Mouse (Mus musculus) cerebellum, postnatal 25 days (tissue): Measurements from ENCODE around the gene Pgap3.
A peak's percentile ranks its signal among the peaks of the same experiment; 100 is the strongest.

Source experiments
- DNase-seq, 2 experiments: peaks; one replicate each; pipeline ENCODE4 v3.0.0; 2021; ENCODE audit warnings: mixed read lengths in 2 of 2

Gene Pgap3

DNA sequence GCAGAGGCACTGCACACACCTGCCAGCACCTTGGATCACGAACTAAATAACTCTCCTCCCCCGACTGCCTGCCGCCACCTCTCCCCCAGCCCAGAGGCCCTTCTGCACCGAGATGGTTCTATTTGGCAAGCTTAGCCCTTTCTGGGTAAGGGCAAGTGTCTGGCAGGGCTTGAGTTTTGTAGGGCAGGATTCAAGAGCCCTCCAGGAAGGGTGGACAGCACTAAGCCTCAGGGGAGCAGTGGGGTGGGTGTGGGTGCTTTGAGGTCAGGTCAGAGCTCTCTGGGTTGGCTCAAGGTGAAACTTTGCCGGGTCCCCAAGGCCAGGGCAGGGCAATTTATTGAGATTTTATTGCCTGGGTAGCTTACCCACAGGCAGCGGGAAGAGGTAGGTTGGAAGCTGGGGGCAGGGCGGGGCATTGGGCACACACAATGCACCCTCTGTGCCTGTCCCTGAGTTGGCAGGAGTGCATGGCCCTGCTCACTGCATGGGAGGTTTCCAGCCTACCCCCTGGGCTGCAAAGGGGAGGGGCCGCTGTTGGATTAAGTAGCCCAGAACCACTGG is 46.6 kb downstream of the Pgap3 start:
- DNase-seq: no peak

DNA sequence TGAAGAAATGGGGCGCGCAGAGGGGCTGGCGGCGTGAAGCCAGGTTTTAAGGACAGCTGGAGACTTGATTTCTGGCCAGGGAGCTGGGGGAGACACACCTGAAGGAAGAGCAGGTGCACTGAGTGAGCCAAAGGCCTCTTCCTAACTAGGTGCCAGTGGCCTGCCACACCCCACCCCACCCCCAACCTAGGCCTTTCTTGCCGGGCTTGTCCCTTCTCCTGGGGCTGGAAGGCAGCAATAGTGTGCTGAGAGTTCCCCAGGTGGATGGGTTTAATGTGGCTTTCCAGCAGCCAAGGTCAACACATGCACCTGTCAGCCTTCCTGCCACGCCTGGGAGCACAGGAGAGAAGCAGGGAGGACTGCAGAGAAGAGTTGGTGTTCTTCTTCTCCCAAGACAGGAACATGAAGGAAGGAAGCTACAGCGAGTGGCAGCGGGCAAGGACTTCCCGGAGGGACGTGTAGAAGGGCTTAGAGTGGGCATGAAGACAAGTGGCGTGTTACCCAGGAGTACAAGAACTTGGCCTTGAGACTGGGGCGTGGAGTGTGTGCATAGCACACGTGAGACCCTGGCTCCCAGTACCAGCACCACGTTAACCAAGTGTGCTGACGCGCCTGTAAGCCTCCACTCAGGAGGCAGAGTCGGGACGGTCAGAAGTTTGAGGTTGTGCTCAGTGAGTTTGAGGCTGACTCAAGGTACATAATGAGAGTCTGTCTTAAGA is 47.9 kb downstream of the Pgap3 start:
- no peak for DNase-seq

DNA sequence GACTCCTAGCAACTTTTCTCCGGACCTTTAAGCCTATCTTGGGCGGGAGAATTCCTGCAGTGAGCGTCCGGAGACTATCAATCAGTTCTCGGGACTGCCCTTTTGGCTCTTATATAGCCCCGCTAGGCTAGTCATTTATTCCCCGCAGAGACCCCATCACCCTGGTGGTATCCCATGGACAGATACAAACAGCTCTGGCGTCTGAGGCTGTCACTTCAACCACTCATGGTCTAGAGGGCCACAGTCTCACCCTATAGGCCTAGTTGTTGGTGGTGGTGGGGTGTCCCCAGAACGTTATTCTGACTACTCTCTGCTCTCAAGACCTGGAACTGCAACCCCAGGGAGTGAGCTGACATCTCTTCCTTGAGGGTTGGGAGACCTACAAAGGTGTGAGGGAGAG is 51.0 kb downstream of the Pgap3 start:
- DNase-seq: no peak

- peak; percentile 84 to 86 for DNase-seq
These were observed 52.0 kb downstream of the Pgap3 start, which contains the start of gene Ppp1r1b for GRCm38 (mm10) chr11:98348083-98348961. Gene Ppp1r1b (plus strand): TSS chr11:98348404.

DNA sequence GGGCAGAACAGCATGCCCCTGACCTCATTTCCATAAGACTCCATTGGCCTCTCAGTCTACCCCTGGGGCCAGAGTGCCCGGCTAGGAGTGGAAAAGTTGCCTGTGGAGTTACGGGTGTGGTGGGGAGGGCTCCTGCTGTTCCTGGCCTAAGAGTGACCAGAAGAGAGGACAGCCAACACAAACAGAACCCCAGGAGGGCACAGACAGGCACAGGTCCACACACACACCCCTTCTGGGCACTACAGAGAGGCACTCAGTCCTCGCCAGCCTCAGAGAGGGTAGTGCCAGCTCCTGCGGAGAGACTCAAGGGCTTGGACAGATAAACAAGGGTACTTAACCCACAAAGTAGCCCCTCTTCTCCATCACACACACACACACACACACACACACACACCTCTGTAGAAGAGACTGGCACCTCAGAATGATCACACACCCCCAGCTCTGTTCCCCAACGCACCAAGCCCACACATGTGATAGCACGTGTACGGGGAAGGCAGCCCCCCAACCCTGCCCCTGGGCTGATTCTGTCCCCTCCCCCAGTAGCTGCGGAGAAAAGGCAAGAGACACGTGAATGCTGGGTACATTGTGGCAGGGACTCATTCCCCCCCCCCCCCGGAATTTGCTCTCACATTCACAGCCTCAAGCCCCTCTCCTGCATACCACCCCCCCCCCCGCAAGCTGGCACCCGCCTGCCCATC is 52.8 kb downstream of the Pgap3 start:
- peak; percentile 34 to 55 for DNase-seq

- DNase-seq: no peak
These were observed 54.1 kb downstream of the Pgap3 start for GRCm38 (mm10) chr11:98346168-98346567.

GRCm38 (mm10) chr11:98345253-98345652 is 55.0 kb downstream of the Pgap3 start:
- DNase-seq: peak; percentile 96

DNA sequence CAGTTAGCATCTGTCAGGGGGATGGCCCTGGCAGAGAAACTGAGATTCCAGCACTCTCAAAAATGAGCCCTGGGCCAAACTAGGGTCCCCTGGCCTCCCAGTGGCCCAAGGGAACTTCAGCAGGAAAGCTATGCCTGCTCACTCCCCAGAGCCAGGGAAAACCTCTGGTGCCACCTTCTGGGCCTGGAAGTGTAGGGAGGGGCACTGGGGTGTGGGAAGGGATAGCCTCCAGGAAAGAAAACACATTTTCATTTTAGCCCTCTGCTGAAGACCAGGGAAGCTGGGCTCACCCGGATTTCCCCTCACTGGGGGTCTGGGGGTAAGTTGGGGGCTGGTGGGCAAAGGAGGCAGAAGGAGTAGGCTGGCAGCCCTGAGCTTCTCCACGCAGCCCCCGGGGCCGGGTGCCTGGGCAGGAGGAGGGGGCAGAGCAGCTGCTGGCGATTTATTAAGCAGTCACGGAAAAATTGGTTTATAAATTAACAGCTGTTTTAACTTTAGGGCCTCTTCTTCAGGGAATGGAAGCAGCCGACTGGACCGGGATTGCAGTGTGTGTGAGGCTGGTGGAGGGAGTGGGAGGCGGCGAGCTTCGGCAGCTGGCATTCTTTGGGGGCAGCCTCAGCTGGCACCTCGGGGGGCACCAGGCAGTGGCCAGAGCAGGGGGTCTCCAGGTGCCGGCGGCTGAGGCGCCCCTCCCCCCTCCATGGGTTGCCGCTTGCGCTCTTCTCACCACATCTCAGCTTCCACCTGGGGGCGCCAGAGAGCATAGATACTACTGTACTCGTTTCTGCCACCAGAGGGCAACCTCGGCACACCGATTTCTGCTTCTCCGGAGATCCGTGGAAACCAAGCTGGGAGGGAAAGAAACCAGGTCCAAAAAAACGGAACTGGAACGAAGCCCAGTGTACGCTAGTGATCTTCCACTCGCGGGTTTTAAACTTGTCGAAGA is 58.0 kb downstream of the Pgap3 start:
- peak; percentile 97 to 100 for DNase-seq

- no peak for DNase-seq
These were observed 59.1 kb downstream of the Pgap3 start for GRCm38 (mm10) chr11:98341174-98341573.

- DNase-seq: no peak
These were observed 59.7 kb downstream of the Pgap3 start for GRCm38 (mm10) chr11:98340597-98340996.

- DNase-seq: peak in 1 of 2 experiments; percentile 59
These were observed 60.5 kb downstream of the Pgap3 start for GRCm38 (mm10) chr11:98339679-98340287.

DNA sequence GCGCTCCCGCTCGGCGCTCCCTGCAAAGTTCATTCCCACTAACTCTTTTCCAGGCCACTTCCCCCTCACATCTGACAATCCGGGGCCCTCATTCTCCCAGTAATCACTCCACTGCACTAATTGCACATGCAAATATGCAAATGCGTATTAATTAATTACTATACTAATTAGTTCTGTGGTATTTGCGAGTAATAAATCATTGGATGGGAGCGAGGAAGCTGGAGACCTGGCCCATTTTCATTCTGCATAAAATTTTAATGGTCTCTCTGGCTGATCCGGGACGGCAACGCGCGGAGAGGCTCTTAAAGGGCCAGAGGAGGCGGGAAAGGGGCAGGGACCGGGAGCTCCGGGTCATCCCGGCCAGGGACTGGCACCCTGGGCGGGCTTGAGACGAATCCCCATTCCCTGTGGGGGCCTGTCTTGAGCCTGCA is 61.2 kb downstream of the Pgap3 start:
- DNase-seq: peak; percentile 73 to 75
